Mouse (Mus musculus) hindbrain, embryonic 14.5 days (tissue): ENCODE data around the gene Akap6. TPM values are rescaled to one million over a fixed set of nuclear protein-coding genes. Genes with fewer than 3 reads are reported as not detected.

Source experiments
- ATAC-seq: fragments of 200-750 bp; cut with Nextera tagmentation; 2 replicates; pipeline ENCODE4 v1.8.0; 2017; ENCODE audit warnings: moderate number of reproducible peaks, mild to moderate bottlenecking, moderate TSS enrichment, moderate library complexity; ENCODE audit not compliant: low FRiP score
- DNase-seq: peaks from one replicate; pipeline ENCODE4 v3.0.0-alpha.2; 2015; ENCODE audit warnings: low spot score
- H3K27ac ChIP-seq: fragments of 300-500 bp; sonication (generic); 2 replicates; pipeline ENCODE4 v1.5.1; 2014; ENCODE audit warnings: mild to moderate bottlenecking, moderate library complexity
- H3K27me3 ChIP-seq: fragments of 300-500 bp; sonication (generic); 2 replicates; pipeline ENCODE4 v1.6.1; 2014; ENCODE audit warnings: mild to moderate bottlenecking, low read length, mixed read lengths; ENCODE audit not compliant: control insufficient read depth, insufficient read depth
- H3K36me3 ChIP-seq: fragments of 300-500 bp; sonication (generic); replicated peaks from 2 replicates; pipeline ENCODE4 v1.6.1; 2014; ENCODE audit not compliant: control insufficient read depth, insufficient read depth
- H3K4me1 ChIP-seq: fragments of 300-500 bp; sonication (generic); replicated peaks from 2 replicates; pipeline ENCODE4 v1.6.1; 2014; ENCODE audit warnings: antibody characterized with exemption, low read length, mixed read lengths; ENCODE audit not compliant: control insufficient read depth, insufficient read depth
- H3K4me2 ChIP-seq: fragments of 300-500 bp; sonication (generic); replicated peaks from 2 replicates; pipeline ENCODE4 v1.6.1; 2014; ENCODE audit warnings: mild to moderate bottlenecking, moderate library complexity
- H3K4me3 ChIP-seq: fragments of 300-500 bp; sonication (generic); replicated peaks from 2 replicates; pipeline ENCODE4 v1.5.1; 2014; ENCODE audit warnings: mild to moderate bottlenecking, low read length
- H3K9ac ChIP-seq: fragments of 300-500 bp; sonication (generic); 2 replicates; pipeline ENCODE4 v1.6.1; 2014
- H3K9me3 ChIP-seq: fragments of 300-500 bp; sonication (generic); 2 replicates; pipeline ENCODE4 v1.6.1; 2016; ENCODE audit warnings: low read length; ENCODE audit not compliant: control insufficient read depth
- WGBS: fragments of 180-500 bp; shearing (Covaris S2); extraction: QIAGEN DNeasy Blood & Tissue Kit; methylation state at CpG from one replicate; pipeline ENCODE4 v1.1.7; 2014; 5-methylcytosine and 5-hydroxymethylcytosine counted together
- polyA plus RNA-seq: library from polyadenylated mRNA; unstranded; fragments of >200 nt; fragmentation: Nextera tagmentation; extraction: Ambion mirVana; gene quantifications from 2 replicates; pipeline ENCODE4 v1.2.1, GENCODE M21; 2014

The Akap6 gene
- polyA plus RNA-seq, 1 experiment from 2014 or later: 39.0 TPM

GRCm38 (mm10) chr12:52925448-52925847 lies 226.3 kb downstream of the Akap6 start:
- no peak overlapping the region for H3K27ac ChIP-seq
- H3K36me3 ChIP-seq: no peaks in the 10 kb centered on the region
- no peaks in the 10 kb centered on the region for H3K27me3 ChIP-seq
- peaks cover 6% of the 10 kb centered on the region; the same call in 1 of the 2 replicates for H3K4me1 ChIP-seq
- H3K4me3 ChIP-seq: no peak overlapping the region
- ATAC-seq (no peak), DNase-seq (no peak)
- 67% methylated on average over 4 of the region's 4 CpGs for WGBS
- no peak overlapping the region for H3K9ac ChIP-seq
- no peak overlapping the region for H3K4me2 ChIP-seq
- H3K9me3 ChIP-seq: no peaks in the 10 kb centered on the region

GRCm38 (mm10) chr12:52933832-52934231 lies 234.6 kb downstream of the Akap6 start:
- Histone ChIP-seq H3K4me3 (no peak overlapping the region), H3K4me2 (no peak overlapping the region), H3K9ac (no peak overlapping the region), H3K4me1 (no peaks in the 10 kb centered on the region; the same call in 1 of the 2 replicates), H3K9me3 (no peaks in the 10 kb centered on the region), H3K27ac (no peak overlapping the region), H3K36me3 (no peaks in the 10 kb centered on the region), H3K27me3 (no peaks in the 10 kb centered on the region)
- DNase-seq: no peak
- ATAC-seq: no peak; the same call in 1 of the 2 replicates
- WGBS: 68% methylated on average over 6 of the region's 13 CpGs

- H3K27me3 ChIP-seq: no peaks in the 10 kb centered on the region
- 97% methylated on average over 3 of the region's 3 CpGs for WGBS
- no peaks in the 10 kb centered on the region for H3K9me3 ChIP-seq
- H3K4me2 ChIP-seq: no peak overlapping the region
- H3K4me3 ChIP-seq: no peak overlapping the region
- H3K9ac ChIP-seq: no peak overlapping the region
- no peak overlapping the region for H3K27ac ChIP-seq
- 0 out of 2 replicates have a peak, but pooled peaks cover 5% of the 10 kb centered on the region for H3K36me3 ChIP-seq
- ATAC-seq (no peak), DNase-seq (no peak)
- H3K4me1 ChIP-seq: no peaks in the 10 kb centered on the region; the same call in 1 of the 2 replicates
These were observed 235.8 kb downstream of the Akap6 start for GRCm38 (mm10) chr12:52934989-52935388.

GRCm38 (mm10) chr12:52938786-52939185 lies 239.6 kb downstream of the Akap6 start:
- peaks cover 7% of the 10 kb centered on the region; the same call in 1 of the 2 replicates for H3K36me3 ChIP-seq
- no peak overlapping the region for H3K4me3 ChIP-seq
- no peak overlapping the region for H3K27ac ChIP-seq
- WGBS: 70% methylated on average over 5 of the region's 5 CpGs
- DNase-seq: no peak
- no peaks in the 10 kb centered on the region for H3K27me3 ChIP-seq
- no peaks in the 10 kb centered on the region; the same call in 1 of the 2 replicates for H3K4me1 ChIP-seq
- no peak overlapping the region for H3K9ac ChIP-seq
- no peaks in the 10 kb centered on the region for H3K9me3 ChIP-seq
- ATAC-seq: no peak
- H3K4me2 ChIP-seq: no peak overlapping the region

GRCm38 (mm10) chr12:52939324-52939946 lies 240.3 kb downstream of the Akap6 start:
- H3K4me3 ChIP-seq: no peak overlapping the region
- 76% methylated on average over 15 of the region's 15 CpGs for WGBS
- no peaks in the 10 kb centered on the region; the same call in 1 of the 2 replicates for H3K4me1 ChIP-seq
- H3K9me3 ChIP-seq: no peaks in the 10 kb centered on the region
- H3K4me2 ChIP-seq: no peak overlapping the region
- DNase-seq (no peak), ATAC-seq (no peak)
- H3K36me3 ChIP-seq: peaks cover 7% of the 10 kb centered on the region; the same call in 1 of the 2 replicates
- no peak overlapping the region for H3K27ac ChIP-seq
- no peaks in the 10 kb centered on the region for H3K27me3 ChIP-seq
- no peak overlapping the region for H3K9ac ChIP-seq

- Histone ChIP-seq H3K9me3 (no peaks in the 10 kb centered on the region), H3K4me2 (no peak overlapping the region), H3K4me1 (no peaks in the 10 kb centered on the region), H3K4me3 (no peak overlapping the region), H3K27me3 (no peaks in the 10 kb centered on the region), H3K9ac (no peak overlapping the region), H3K36me3 (peaks cover 12% of the 10 kb centered on the region; the same call in 1 of the 2 replicates), H3K27ac (no peak overlapping the region)
- WGBS: 85% methylated on average over 4 of the region's 4 CpGs
- no peak for DNase-seq
- no peak for ATAC-seq
These were observed 242.8 kb downstream of the Akap6 start for GRCm38 (mm10) chr12:52941941-52942340.

GRCm38 (mm10) chr12:52944274-52944673 lies 245.1 kb downstream of the Akap6 start:
- no peak overlapping the region for H3K4me3 ChIP-seq
- H3K9me3 ChIP-seq: no peaks in the 10 kb centered on the region
- no peak overlapping the region for H3K27ac ChIP-seq
- H3K4me1 ChIP-seq: no peaks in the 10 kb centered on the region
- H3K4me2 ChIP-seq: no peak overlapping the region
- ATAC-seq: no peak; the same call in 1 of the 2 replicates
- WGBS: 65% methylated on average over 7 of the region's 7 CpGs
- peaks cover 12% of the 10 kb centered on the region; the same call in 1 of the 2 replicates for H3K36me3 ChIP-seq
- no peaks in the 10 kb centered on the region for H3K27me3 ChIP-seq
- no peak for DNase-seq
- H3K9ac ChIP-seq: no peak overlapping the region

GRCm38 (mm10) chr12:52944949-52945348 lies 245.8 kb downstream of the Akap6 start:
- Histone ChIP-seq H3K27me3 (no peaks in the 10 kb centered on the region), H3K27ac (no peak overlapping the region), H3K9me3 (no peaks in the 10 kb centered on the region), H3K4me1 (no peaks in the 10 kb centered on the region), H3K4me2 (no peak overlapping the region), H3K4me3 (no peak overlapping the region), H3K36me3 (peaks cover 7% of the 10 kb centered on the region; the same call in 1 of the 2 replicates), H3K9ac (no peak overlapping the region)
- DNase-seq (no peak), ATAC-seq (no peak)
- WGBS: 82% methylated on average over 2 of the region's 2 CpGs

GRCm38 (mm10) chr12:52950660-52951059 lies 251.5 kb downstream of the Akap6 start:
- Histone ChIP-seq H3K27ac (no peak overlapping the region), H3K4me3 (no peak overlapping the region), H3K4me2 (no peak overlapping the region), H3K27me3 (no peaks in the 10 kb centered on the region), H3K4me1 (no peaks in the 10 kb centered on the region), H3K36me3 (peaks cover 8% of the 10 kb centered on the region; the same call in 1 of the 2 replicates), H3K9me3 (no peaks in the 10 kb centered on the region), H3K9ac (no peak overlapping the region)
- no peak for DNase-seq
- ATAC-seq: no peak
- WGBS: 82% methylated on average over 4 of the region's 4 CpGs
